Mouse (Mus musculus) midbrain, embryonic 15.5 days (tissue): Measurements from ENCODE around the gene Acvr1. TPM values are rescaled to one million over a fixed set of nuclear protein-coding genes. Genes with fewer than 3 reads are reported as not detected.

Experiments used
- ATAC-seq: fragments of 200-750 bp; cut with Nextera tagmentation; replicated peaks from 2 replicates; pipeline ENCODE4 v1.8.0; 2017; ENCODE audit warnings: moderate TSS enrichment
- H3K27ac ChIP-seq: fragments of 300-500 bp; sonication (generic); 2 replicates; pipeline ENCODE4 v1.5.1; 2015; ENCODE audit warnings: mild to moderate bottlenecking, inconsistent platforms
- H3K27me3 ChIP-seq: fragments of 300-500 bp; sonication (generic); replicated peaks from 2 replicates; pipeline ENCODE4 v1.6.1; 2015; ENCODE audit warnings: inconsistent platforms
- H3K36me3 ChIP-seq: fragments of 300-500 bp; sonication (generic); replicated peaks from 2 replicates; pipeline ENCODE4 v1.6.1; 2015; ENCODE audit warnings: inconsistent platforms
- H3K4me1 ChIP-seq: fragments of 300-500 bp; sonication (generic); 2 replicates; pipeline ENCODE4 v1.6.1; 2015; ENCODE audit warnings: inconsistent platforms
- H3K4me2 ChIP-seq: fragments of 300-500 bp; sonication (generic); 2 replicates; pipeline ENCODE4 v1.6.1; 2015; ENCODE audit warnings: inconsistent platforms, mild to moderate bottlenecking, moderate library complexity
- H3K4me3 ChIP-seq: fragments of 300-500 bp; sonication (generic); 2 replicates; pipeline ENCODE4 v1.5.1; 2015; ENCODE audit warnings: mild to moderate bottlenecking, inconsistent platforms
- H3K9ac ChIP-seq: fragments of 300-500 bp; sonication (generic); 2 replicates; pipeline ENCODE4 v1.6.1; 2015; ENCODE audit warnings: mild to moderate bottlenecking, inconsistent platforms
- H3K9me3 ChIP-seq: fragments of 300-500 bp; sonication (generic); 2 replicates; pipeline ENCODE4 v1.6.1; 2016; ENCODE audit warnings: inconsistent platforms
- WGBS: fragments of 180-500 bp; shearing (Covaris S2); methylation state at CpG from one replicate; pipeline ENCODE4 v1.1.7; 2015; ENCODE audit warnings: mixed read lengths; 5-methylcytosine and 5-hydroxymethylcytosine counted together
- polyA plus RNA-seq: library from polyadenylated mRNA; unstranded; fragments of >200 nt; fragmentation: Nextera tagmentation; extraction: Ambion mirVana; gene quantifications from 2 replicates; pipeline ENCODE4 v1.2.1, GENCODE M21; 2015

Gene Acvr1
- polyA plus RNA-seq, 1 experiment from 2014 or later = 4.2 TPM

GRCm38 (mm10) chr2:58550488-58550887 is 16.5 kb downstream of the Acvr1 start:
- WGBS = 51% methylated on average over 9 of the region's 9 CpGs
- no peak overlapping the region for H3K4me2 ChIP-seq
- H3K4me1 ChIP-seq = peaks cover 24% of the 10 kb centered on the region
- no peak for ATAC-seq
- H3K4me3 ChIP-seq = no peak overlapping the region
- H3K36me3 ChIP-seq = no peaks in the 10 kb centered on the region
- H3K9ac ChIP-seq = no peak overlapping the region
- no peaks in the 10 kb centered on the region for H3K27me3 ChIP-seq
- H3K27ac ChIP-seq = no peak overlapping the region
- no peaks in the 10 kb centered on the region for H3K9me3 ChIP-seq

GRCm38 (mm10) chr2:58549960-58550359 is 17.0 kb downstream of the Acvr1 start:
- Histone ChIP-seq H3K27me3 (no peaks in the 10 kb centered on the region), H3K9me3 (no peaks in the 10 kb centered on the region), H3K9ac (no peak overlapping the region), H3K4me1 (peaks cover 24% of the 10 kb centered on the region), H3K27ac (no peak overlapping the region), H3K4me2 (no peak overlapping the region), H3K4me3 (no peak overlapping the region), H3K36me3 (no peaks in the 10 kb centered on the region)
- WGBS = 52% methylated on average over 6 of the region's 6 CpGs
- ATAC-seq = 0 out of 2 replicates have a peak, but pooled peaks have one; percentile 41

- peaks cover 20% of the 10 kb centered on the region for H3K4me1 ChIP-seq
- no peaks in the 10 kb centered on the region for H3K36me3 ChIP-seq
- no peak overlapping the region for H3K9ac ChIP-seq
- 75% methylated on average over 7 of the region's 7 CpGs for WGBS
- no peaks in the 10 kb centered on the region for H3K27me3 ChIP-seq
- ATAC-seq = no peak
- no peaks in the 10 kb centered on the region for H3K9me3 ChIP-seq
- no peak overlapping the region for H3K27ac ChIP-seq
- H3K4me3 ChIP-seq = no peak overlapping the region
- no peak overlapping the region for H3K4me2 ChIP-seq
Measured at GRCm38 (mm10) chr2:58548943-58549342, 18.0 kb downstream of the Acvr1 start.

GRCm38 (mm10) chr2:58546264-58546663 is 20.7 kb downstream of the Acvr1 start:
- 93% methylated on average over 7 of the region's 7 CpGs for WGBS
- no peaks in the 10 kb centered on the region for H3K27me3 ChIP-seq
- H3K4me3 ChIP-seq = no peak overlapping the region
- no peak overlapping the region for H3K4me2 ChIP-seq
- no peak overlapping the region for H3K27ac ChIP-seq
- peaks cover 4% of the 10 kb centered on the region for H3K4me1 ChIP-seq
- H3K36me3 ChIP-seq = no peaks in the 10 kb centered on the region
- H3K9me3 ChIP-seq = no peaks in the 10 kb centered on the region
- no peak overlapping the region for H3K9ac ChIP-seq
- no peak for ATAC-seq

- WGBS = 93% methylated on average over 6 of the region's 6 CpGs
- Histone ChIP-seq H3K9me3 (no peaks in the 10 kb centered on the region), H3K4me2 (no peak overlapping the region), H3K27me3 (no peaks in the 10 kb centered on the region), H3K9ac (no peak overlapping the region), H3K4me3 (no peak overlapping the region), H3K27ac (no peak overlapping the region), H3K4me1 (peaks cover 5% of the 10 kb centered on the region; the same call in 1 of the 2 replicates), H3K36me3 (no peaks in the 10 kb centered on the region)
- ATAC-seq = no peak
Measured at GRCm38 (mm10) chr2:58544368-58544767, 22.6 kb downstream of the Acvr1 start.

GRCm38 (mm10) chr2:58543252-58543651 is 23.7 kb downstream of the Acvr1 start:
- no peak overlapping the region for H3K9ac ChIP-seq
- H3K4me1 ChIP-seq = peaks cover 7% of the 10 kb centered on the region; the same call in 1 of the 2 replicates
- no peak overlapping the region for H3K4me3 ChIP-seq
- 90% methylated on average over 5 of the region's 5 CpGs for WGBS
- no peak overlapping the region for H3K27ac ChIP-seq
- no peaks in the 10 kb centered on the region for H3K9me3 ChIP-seq
- H3K36me3 ChIP-seq = no peaks in the 10 kb centered on the region
- no peaks in the 10 kb centered on the region for H3K27me3 ChIP-seq
- no peak for ATAC-seq
- H3K4me2 ChIP-seq = no peak overlapping the region

- no peak overlapping the region for H3K27ac ChIP-seq
- H3K9ac ChIP-seq = no peak overlapping the region
- no peaks in the 10 kb centered on the region for H3K36me3 ChIP-seq
- H3K27me3 ChIP-seq = no peaks in the 10 kb centered on the region
- no peak for ATAC-seq
- H3K4me2 ChIP-seq = no peak overlapping the region
- H3K4me3 ChIP-seq = no peak overlapping the region
- peaks cover 24% of the 10 kb centered on the region for H3K4me1 ChIP-seq
- H3K9me3 ChIP-seq = no peaks in the 10 kb centered on the region
- WGBS = 60% methylated on average over 6 of the region's 6 CpGs
Measured at GRCm38 (mm10) chr2:58538196-58538595, 28.8 kb downstream of the Acvr1 start.

- no peak for ATAC-seq
- peaks cover 35% of the 10 kb centered on the region for H3K4me1 ChIP-seq
- H3K27me3 ChIP-seq = no peaks in the 10 kb centered on the region
- H3K9ac ChIP-seq = no peak overlapping the region
- H3K4me2 ChIP-seq = no peak overlapping the region
- 94% methylated on average over 3 of the region's 3 CpGs for WGBS
- no peak overlapping the region for H3K4me3 ChIP-seq
- H3K36me3 ChIP-seq = no peaks in the 10 kb centered on the region
- no peaks in the 10 kb centered on the region for H3K9me3 ChIP-seq
- no peak overlapping the region for H3K27ac ChIP-seq
Measured at GRCm38 (mm10) chr2:58536796-58537195, 30.2 kb downstream of the Acvr1 start.

GRCm38 (mm10) chr2:58535233-58535632 is 31.7 kb downstream of the Acvr1 start:
- Histone ChIP-seq H3K27me3 (no peaks in the 10 kb centered on the region), H3K4me2 (no peak overlapping the region), H3K27ac (no peak overlapping the region), H3K9ac (no peak overlapping the region), H3K4me1 (peaks cover 36% of the 10 kb centered on the region), H3K36me3 (no peaks in the 10 kb centered on the region), H3K4me3 (no peak overlapping the region), H3K9me3 (no peaks in the 10 kb centered on the region)
- ATAC-seq = no peak
- 81% methylated on average over 8 of the region's 8 CpGs for WGBS

- 65% methylated on average over 4 of the region's 4 CpGs for WGBS
Measured at GRCm38 (mm10) chr2:58534379-58534778, 32.6 kb downstream of the Acvr1 start.

GRCm38 (mm10) chr2:58533521-58534001 is 33.4 kb downstream of the Acvr1 start:
- ATAC-seq = peak; percentile 38; the same call in 1 of the 2 replicates
- Histone ChIP-seq H3K9me3 (no peaks in the 10 kb centered on the region), H3K4me3 (no peak overlapping the region), H3K4me2 (no peak overlapping the region), H3K36me3 (no peaks in the 10 kb centered on the region), H3K27me3 (no peaks in the 10 kb centered on the region), H3K27ac (peak overlapping the region; percentile 57), H3K9ac (no peak overlapping the region), H3K4me1 (peaks cover 44% of the 10 kb centered on the region)
- 18% methylated on average over 7 of the region's 7 CpGs for WGBS

More at GRCm38 (mm10) chr2:58534379-58534778, 32.6 kb downstream of the Acvr1 start:
- Histone ChIP-seq H3K4me2 (no peak overlapping the region), H3K27ac (peak overlapping the region; percentile 57; the same call in 1 of the 2 replicates), H3K27me3 (no peaks in the 10 kb centered on the region), H3K9ac (no peak overlapping the region), H3K36me3 (no peaks in the 10 kb centered on the region), H3K9me3 (no peaks in the 10 kb centered on the region), H3K4me1 (peaks cover 43% of the 10 kb centered on the region), H3K4me3 (no peak overlapping the region)
- no peak for ATAC-seq

GRCm38 (mm10) chr2:58532260-58532850 is 34.6 kb downstream of the Acvr1 start:
- no peaks in the 10 kb centered on the region for H3K9me3 ChIP-seq
- WGBS = 10% methylated on average over 10 of the region's 10 CpGs
- ATAC-seq = peak; percentile 87

GRCm38 (mm10) chr2:58530521-58530920 is 36.4 kb downstream of the Acvr1 start:
- Histone ChIP-seq H3K4me3 (no peak overlapping the region), H3K27me3 (no peaks in the 10 kb centered on the region), H3K4me1 (peaks cover 44% of the 10 kb centered on the region), H3K36me3 (no peaks in the 10 kb centered on the region), H3K9me3 (no peaks in the 10 kb centered on the region), H3K27ac (no peak overlapping the region), H3K4me2 (no peak overlapping the region), H3K9ac (no peak overlapping the region)
- whole genome bisulfite sequencing = 75% methylated on average over 4 of the region's 4 CpGs
- no peak for ATAC-seq

More at GRCm38 (mm10) chr2:58532260-58532850, 34.6 kb downstream of the Acvr1 start:
- Histone ChIP-seq H3K27ac (peak overlapping the region; percentile 65), H3K4me1 (peaks cover 44% of the 10 kb centered on the region), H3K27me3 (no peaks in the 10 kb centered on the region), H3K4me2 (peak overlapping the region; percentile 44), H3K9ac (no peak overlapping the region), H3K4me3 (no peak overlapping the region; the same call in 1 of the 2 replicates), H3K36me3 (no peaks in the 10 kb centered on the region)
